Mouse (Mus musculus) limb, embryonic 10.5 days (tissue): ENCODE data around the gene Opcml. TPM values are rescaled to one million over a fixed set of nuclear protein-coding genes. Genes with fewer than 3 reads are reported as not detected.

Source experiments
- DNase-seq: peaks from one replicate; pipeline ENCODE4 v3.0.0-alpha.2; 2017; ENCODE audit warnings: low spot score
- H3K27ac ChIP-seq: fragments of 300-500 bp; sonication (generic); 2 replicates; pipeline ENCODE4 v1.5.1; 2016; ENCODE audit warnings: mild to moderate bottlenecking
- H3K27me3 ChIP-seq: fragments of 300-500 bp; sonication (generic); 2 replicates; pipeline ENCODE4 v1.6.1; 2016; ENCODE audit warnings: low read depth, mild to moderate bottlenecking; ENCODE audit not compliant: poor library complexity, severe bottlenecking
- H3K36me3 ChIP-seq: fragments of 300-500 bp; sonication (generic); 2 replicates; pipeline ENCODE4 v1.6.1; 2016; ENCODE audit warnings: mild to moderate bottlenecking, moderate library complexity
- H3K4me1 ChIP-seq: fragments of 300-500 bp; sonication (generic); 2 replicates; pipeline ENCODE4 v1.6.1; 2016
- H3K4me3 ChIP-seq: fragments of 300-500 bp; sonication (generic); 2 replicates; pipeline ENCODE4 v1.5.1; 2016; ENCODE audit warnings: mild to moderate bottlenecking, moderate library complexity
- H3K9me3 ChIP-seq: fragments of 300-500 bp; sonication (generic); replicated peaks from 2 replicates; pipeline ENCODE4 v1.6.1; 2016; ENCODE audit warnings: mild to moderate bottlenecking
- WGBS: fragments of 180-500 bp; shearing (Covaris S2); methylation state at CpG from one replicate; pipeline ENCODE4 v1.1.7; 2016; 5-methylcytosine and 5-hydroxymethylcytosine counted together
- polyA plus RNA-seq: library from polyadenylated mRNA; unstranded; fragments of >200 nt; fragmentation: Nextera tagmentation; extraction: Ambion mirVana; gene quantifications from 2 replicates; pipeline ENCODE4 v1.2.1, GENCODE M21; 2016

The Opcml gene
- polyA plus RNA-seq, 1 experiment from 2014 or later, result 0.46 TPM

DNA sequence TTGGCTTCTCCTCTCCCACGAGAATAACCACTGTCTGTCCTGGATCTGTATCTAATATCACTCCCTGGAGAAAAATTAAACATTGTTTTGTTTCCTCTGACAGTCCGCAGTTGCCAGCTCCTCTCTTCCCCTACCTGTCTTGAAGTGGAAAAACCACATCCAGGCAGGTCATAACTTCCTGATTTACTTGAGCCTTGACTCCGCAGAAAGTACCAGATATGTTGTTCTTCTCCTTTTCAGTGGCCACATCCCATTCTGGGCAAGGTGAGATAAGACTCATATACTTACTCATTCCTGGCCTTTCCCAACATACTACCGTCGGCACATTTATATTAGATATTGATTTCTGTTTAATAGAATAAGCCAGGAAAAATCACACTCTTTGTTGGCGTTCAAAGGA lies 673.0 kb downstream of the Opcml start:
- Histone ChIP-seq H3K27me3 (no peaks in the 10 kb centered on the region), H3K4me3 (no peak overlapping the region), H3K36me3 (no peaks in the 10 kb centered on the region), H3K9me3 (no peaks in the 10 kb centered on the region), H3K4me1 (0 out of 2 replicates have a peak, but pooled peaks cover 3% of the 10 kb centered on the region), H3K27ac (no peak overlapping the region)
- DNase-seq, result no peak
- WGBS, result 84% methylated on average over 6 of the region's 6 CpGs

DNA sequence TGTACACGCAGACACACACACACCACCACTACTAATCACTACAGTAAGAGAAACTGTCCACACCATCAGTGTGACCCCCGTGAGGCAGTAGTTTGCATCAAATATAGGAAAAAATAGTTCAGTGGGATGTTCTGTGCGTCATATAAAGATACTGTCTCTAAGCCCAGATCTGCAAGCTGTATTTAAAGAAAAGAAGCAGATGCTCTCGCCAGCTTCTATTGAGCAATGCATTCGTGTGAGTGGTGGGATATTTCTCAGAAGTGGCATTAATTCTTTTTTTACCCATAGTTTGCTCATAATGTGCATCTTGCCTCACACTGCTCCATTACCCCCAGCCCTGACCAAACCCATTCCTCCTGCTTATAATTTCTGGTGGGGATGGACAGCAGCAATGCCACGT lies 678.8 kb downstream of the Opcml start:
- no peaks in the 10 kb centered on the region for H3K9me3 ChIP-seq
- H3K36me3 ChIP-seq, result no peaks in the 10 kb centered on the region
- no peak for DNase-seq
- no peak overlapping the region for H3K4me3 ChIP-seq
- H3K27me3 ChIP-seq, result no peaks in the 10 kb centered on the region
- 93% methylated on average over 6 of the region's 6 CpGs for WGBS
- no peak overlapping the region for H3K27ac ChIP-seq
- 0 out of 2 replicates have a peak, but pooled peaks cover 3% of the 10 kb centered on the region for H3K4me1 ChIP-seq

DNA sequence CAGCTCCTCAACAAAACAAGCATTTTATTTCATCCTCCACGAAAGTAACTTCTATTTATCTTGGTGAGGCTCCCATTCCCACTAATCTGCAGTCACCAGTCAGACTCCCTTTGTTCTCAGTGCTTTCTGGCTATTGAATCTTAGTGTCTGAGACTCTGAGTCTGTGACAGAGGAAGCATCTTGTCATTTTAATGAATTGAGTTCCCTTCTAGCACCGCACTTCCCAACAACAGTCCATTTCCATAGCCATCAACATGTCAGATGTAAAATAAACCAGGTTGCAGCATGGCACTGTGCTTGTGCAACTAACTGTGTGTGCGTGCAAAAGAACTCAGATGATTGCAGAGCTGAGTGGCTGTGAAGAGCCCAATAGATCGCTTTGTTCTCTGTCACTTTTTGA lies 680.9 kb downstream of the Opcml start:
- Histone ChIP-seq H3K9me3 (no peaks in the 10 kb centered on the region), H3K4me3 (no peak overlapping the region), H3K4me1 (no peaks in the 10 kb centered on the region), H3K27ac (no peak overlapping the region), H3K27me3 (no peaks in the 10 kb centered on the region), H3K36me3 (no peaks in the 10 kb centered on the region)
- 46% methylated on average over 4 of the region's 4 CpGs for WGBS
- no peak for DNase-seq

DNA sequence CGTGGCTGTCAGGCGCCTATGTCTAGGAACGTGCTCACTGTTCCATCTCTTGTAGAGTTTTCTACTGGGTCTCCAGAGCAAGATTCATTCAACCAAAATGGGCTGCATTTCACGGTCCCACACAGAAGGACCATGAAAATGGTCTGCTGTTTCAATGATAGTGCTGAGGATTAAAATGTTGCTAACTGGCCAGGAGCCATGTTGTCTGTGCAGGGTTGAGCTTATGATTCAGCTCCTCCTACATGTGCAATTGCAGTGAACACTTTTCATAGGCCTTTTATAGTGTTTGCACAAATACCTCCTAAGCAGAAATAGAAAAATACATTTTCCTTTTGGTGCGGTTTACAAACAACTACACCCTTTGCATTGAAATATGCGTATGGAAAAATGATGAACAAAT lies 684.0 kb downstream of the Opcml start:
- Histone ChIP-seq H3K9me3 (no peaks in the 10 kb centered on the region), H3K27ac (no peak overlapping the region), H3K4me3 (no peak overlapping the region), H3K36me3 (no peaks in the 10 kb centered on the region), H3K4me1 (no peaks in the 10 kb centered on the region), H3K27me3 (no peaks in the 10 kb centered on the region)
- WGBS, result 93% methylated on average over 6 of the region's 6 CpGs
- no peak for DNase-seq

DNA sequence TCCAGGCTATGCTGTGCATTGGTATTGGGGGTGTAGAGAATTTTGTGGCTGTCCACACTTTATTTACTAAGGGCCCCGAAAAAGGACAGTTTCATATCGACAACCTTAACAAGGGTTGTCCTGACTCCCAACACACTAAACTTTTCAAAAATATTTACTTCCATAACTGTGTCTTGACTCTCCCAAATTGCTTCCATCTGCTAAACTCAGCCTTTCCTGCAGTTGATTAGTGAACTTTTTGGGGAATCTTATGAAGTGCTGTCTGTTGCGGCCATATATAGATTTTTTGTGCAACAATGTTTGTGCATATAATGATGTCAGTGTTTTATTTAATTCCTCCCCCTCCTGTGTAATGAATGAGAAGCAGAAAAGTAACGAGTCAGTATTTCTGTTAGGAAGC lies 690.7 kb downstream of the Opcml start:
- H3K9me3 ChIP-seq, result no peaks in the 10 kb centered on the region
- no peaks in the 10 kb centered on the region for H3K36me3 ChIP-seq
- H3K27me3 ChIP-seq, result no peaks in the 10 kb centered on the region
- no peak overlapping the region for H3K27ac ChIP-seq
- 72% methylated on average over 4 of the region's 4 CpGs for WGBS
- no peak overlapping the region for H3K4me3 ChIP-seq
- H3K4me1 ChIP-seq, result peaks cover 9% of the 10 kb centered on the region
- no peak for DNase-seq

DNA sequence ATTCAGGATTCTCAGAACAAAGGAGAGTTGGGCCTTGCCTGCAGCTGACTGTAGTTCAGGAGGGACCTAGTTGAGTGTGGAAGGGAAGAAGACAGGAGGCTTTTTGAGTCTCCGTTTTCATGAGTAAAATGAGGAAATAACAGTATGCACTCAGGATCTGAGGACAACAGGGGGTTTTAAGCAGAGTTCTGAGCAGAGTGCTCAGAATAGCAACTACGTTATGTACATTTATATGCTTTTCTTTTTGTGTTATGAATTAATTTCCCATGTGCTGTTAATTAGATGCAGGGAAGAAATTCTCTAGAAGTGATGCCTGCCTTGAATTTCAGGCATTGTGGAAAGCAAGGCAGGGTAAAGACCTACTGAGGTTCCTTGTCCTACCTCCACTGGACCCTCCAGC lies 697.9 kb downstream of the Opcml start:
- no peak for DNase-seq
- Histone ChIP-seq H3K4me1 (peaks cover 7% of the 10 kb centered on the region; the same call in 1 of the 2 replicates), H3K9me3 (no peaks in the 10 kb centered on the region), H3K27me3 (no peaks in the 10 kb centered on the region), H3K4me3 (no peak overlapping the region), H3K36me3 (no peaks in the 10 kb centered on the region), H3K27ac (no peak overlapping the region)
- WGBS, result 89% methylated on average over 2 of the region's 2 CpGs

DNA sequence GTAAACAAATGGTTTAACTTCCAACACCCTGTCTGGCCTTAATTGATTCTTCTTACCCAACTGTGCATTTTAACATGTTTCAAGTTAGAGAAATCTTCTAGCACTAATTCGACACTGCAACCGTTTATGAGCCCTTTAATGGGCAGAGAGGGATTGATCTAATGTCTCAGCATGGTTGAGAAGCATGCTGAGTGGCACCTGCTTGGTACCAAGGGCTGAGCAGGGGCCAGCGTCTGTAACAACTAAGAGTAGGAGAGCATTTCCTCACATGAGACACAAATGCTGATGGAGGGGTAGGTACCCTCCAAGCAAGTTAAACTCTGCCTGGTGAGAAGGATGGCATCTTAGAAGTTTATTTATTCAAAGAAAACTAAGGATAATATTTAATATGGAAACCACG lies 699.3 kb downstream of the Opcml start:
- 71% methylated on average over 4 of the region's 4 CpGs for WGBS
- Histone ChIP-seq H3K27me3 (no peaks in the 10 kb centered on the region), H3K9me3 (no peaks in the 10 kb centered on the region), H3K4me1 (peaks cover 7% of the 10 kb centered on the region; the same call in 1 of the 2 replicates), H3K36me3 (no peaks in the 10 kb centered on the region), H3K4me3 (no peak overlapping the region), H3K27ac (no peak overlapping the region)
- no peak for DNase-seq

DNA sequence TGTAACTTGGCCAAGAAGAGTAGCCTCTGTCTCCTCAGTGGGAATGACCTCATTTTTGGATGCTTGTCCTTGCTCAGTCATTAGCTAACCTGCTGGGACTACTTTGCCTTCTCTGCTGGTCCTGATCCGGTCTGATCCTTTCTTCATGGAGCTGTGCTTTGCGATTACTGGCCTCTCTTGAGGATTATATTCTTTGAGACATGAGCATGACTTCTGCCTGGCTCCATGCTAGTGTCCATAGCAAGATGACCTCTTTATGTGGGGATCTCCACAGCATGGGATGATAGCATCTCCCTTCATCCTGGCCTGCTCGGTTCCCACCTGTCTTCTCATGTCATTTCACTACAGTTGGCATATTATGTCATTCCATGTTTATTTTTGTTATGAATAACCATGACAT lies 699.8 kb downstream of the Opcml start:
- no peak overlapping the region for H3K27ac ChIP-seq
- 94% methylated on average over 3 of the region's 3 CpGs for WGBS
- H3K36me3 ChIP-seq, result no peaks in the 10 kb centered on the region
- DNase-seq, result no peak
- no peaks in the 10 kb centered on the region for H3K9me3 ChIP-seq
- H3K27me3 ChIP-seq, result no peaks in the 10 kb centered on the region
- H3K4me3 ChIP-seq, result no peak overlapping the region
- peaks cover 7% of the 10 kb centered on the region; the same call in 1 of the 2 replicates for H3K4me1 ChIP-seq

DNA sequence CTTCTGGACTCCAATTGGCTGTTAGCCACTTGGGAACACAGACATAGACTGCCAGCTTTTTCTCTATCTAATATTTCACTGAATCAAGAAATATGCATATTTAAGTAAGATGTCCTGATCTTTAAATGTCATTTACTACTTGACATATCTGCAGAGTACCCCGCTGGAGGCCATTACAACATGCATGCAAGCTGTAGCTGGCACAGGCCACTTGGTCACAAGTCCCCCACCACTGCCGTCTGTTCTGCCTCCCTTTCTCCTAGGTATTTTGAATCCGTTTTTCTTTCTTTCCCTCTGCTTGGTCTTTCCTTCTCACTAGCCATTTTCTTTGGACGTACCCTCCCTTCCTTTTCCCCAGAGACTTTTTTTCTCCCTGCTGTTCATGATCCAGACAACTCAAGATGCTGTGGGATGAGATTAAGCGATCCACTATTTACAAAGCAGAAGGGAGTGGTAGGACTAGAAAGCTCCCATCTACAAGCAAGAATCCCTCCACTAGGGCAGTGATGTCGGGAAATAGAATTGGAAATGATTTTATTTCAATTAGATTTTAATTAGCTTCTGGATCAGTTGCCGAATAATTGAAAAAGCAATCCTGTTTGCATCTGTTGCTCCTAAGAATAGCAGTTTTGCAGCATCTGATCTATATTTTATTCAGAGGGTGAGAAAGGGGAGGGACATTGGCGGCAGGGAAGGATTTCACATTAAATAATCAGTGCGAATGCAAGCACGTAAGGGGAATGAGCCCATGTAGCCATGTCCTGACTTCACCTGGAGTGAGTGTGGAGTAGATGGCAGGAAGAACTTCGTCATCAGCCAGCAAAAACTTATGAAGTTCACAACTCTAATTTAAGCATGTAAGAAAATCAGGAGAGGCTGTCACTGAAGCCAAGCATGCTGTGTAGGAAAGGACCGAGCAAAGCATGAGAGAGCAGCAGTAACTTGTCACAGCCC lies 709.5 kb downstream of the Opcml start:
- Histone ChIP-seq H3K4me3 (no peak overlapping the region), H3K36me3 (no peaks in the 10 kb centered on the region), H3K4me1 (no peaks in the 10 kb centered on the region), H3K27me3 (no peaks in the 10 kb centered on the region), H3K9me3 (no peaks in the 10 kb centered on the region), H3K27ac (no peak overlapping the region)
- 83% methylated on average over 12 of the region's 12 CpGs for WGBS
- DNase-seq, result no peak

DNA sequence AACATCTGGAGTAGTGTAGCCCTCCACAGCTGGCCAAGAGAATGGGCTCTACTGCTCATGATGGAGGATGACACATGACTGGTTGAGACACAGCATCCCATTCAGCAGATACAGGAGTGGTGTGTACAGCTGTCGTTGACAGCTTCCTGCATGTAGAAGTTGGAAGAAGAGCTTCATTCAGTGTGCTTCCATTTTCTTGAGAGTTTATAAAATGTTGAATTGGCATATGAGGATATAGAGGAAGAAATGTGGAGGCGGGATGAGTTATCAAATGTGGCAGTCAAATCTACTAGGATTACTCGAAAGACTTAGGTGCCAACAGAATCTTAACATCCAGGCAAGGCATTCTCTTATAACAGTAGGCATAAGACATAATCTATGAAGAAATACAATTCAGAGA lies 723.3 kb downstream of the Opcml start:
- WGBS, result 94% methylated on average over 3 of the region's 3 CpGs

DNA sequence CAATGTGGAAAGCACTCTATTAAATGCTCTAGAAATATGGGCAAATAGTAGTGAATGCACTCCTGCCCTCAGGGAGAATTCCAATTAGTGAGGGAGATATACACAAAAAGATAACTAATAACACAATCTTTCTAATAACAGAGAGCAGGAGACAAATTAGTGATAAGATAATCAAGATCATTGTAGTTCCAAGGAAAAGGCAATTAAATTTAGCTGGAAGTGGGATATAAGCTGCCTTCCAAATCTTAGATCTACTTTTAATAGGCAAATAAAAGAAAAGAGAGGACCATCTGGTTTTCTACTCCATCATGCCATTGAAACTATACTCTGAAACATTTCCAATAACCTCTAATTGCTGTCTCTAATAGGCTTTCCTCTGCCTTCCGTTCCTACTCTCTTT lies 742.6 kb downstream of the Opcml start:
- Histone ChIP-seq H3K9me3 (no peaks in the 10 kb centered on the region), H3K4me1 (peaks cover 22% of the 10 kb centered on the region), H3K4me3 (no peak overlapping the region), H3K36me3 (no peaks in the 10 kb centered on the region), H3K27ac (no peak overlapping the region), H3K27me3 (no peaks in the 10 kb centered on the region)
- DNase-seq, result no peak
- 53% methylated on average over 1 of the region's 1 CpGs for WGBS

More for the DNA sequence above, 723.3 kb downstream of the Opcml start:
- no peaks in the 10 kb centered on the region for H3K27me3 ChIP-seq
- H3K36me3 ChIP-seq, result no peaks in the 10 kb centered on the region
- H3K27ac ChIP-seq, result no peak overlapping the region
- H3K9me3 ChIP-seq, result no peaks in the 10 kb centered on the region
- H3K4me3 ChIP-seq, result no peak overlapping the region
- no peak for DNase-seq
- no peaks in the 10 kb centered on the region for H3K4me1 ChIP-seq

DNA sequence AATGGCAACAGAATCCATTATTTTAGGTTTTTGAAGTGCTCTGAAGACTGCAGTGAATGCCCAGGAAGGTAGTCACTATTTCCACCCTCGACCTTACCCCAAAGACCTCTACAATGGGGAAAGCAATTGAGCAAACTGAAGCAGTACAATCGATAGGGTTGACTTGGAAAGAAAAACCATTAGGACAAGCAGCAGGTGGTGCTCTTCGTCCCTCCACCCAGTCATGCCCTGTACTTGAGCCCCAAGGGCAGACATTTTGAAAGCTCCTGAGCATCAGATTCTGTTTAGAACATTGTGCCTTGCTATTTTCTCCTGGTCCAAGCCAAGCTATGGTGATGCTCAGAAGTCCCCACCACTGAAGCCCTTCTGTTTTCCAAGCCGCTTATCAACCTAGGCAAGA lies 744.4 kb downstream of the Opcml start:
- H3K4me3 ChIP-seq, result no peak overlapping the region
- WGBS, result 83% methylated on average over 4 of the region's 4 CpGs
- H3K9me3 ChIP-seq, result no peaks in the 10 kb centered on the region
- DNase-seq, result no peak
- no peak overlapping the region for H3K27ac ChIP-seq
- H3K4me1 ChIP-seq, result peaks cover 22% of the 10 kb centered on the region
- H3K36me3 ChIP-seq, result no peaks in the 10 kb centered on the region
- H3K27me3 ChIP-seq, result no peaks in the 10 kb centered on the region

DNA sequence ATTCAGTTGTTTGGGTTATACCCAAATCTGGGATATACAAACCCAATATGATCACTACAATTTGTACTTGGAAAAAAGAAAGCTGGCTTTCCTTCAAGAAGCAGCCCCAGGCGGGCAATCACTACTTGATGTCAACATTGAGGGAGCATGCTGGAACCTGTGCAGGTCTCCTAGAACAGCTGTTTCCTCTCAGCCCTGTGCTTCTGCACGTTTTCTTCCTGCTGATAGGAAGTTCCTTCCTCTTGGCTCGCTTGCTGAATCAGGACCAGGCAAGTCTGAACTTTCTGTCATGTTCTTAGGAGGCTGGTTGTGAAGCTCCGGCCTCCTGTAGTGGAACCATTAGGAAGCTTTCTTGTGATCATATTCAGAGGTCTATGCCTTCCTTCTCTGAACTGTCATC lies 746.1 kb downstream of the Opcml start:
- WGBS, result 70% methylated on average over 4 of the region's 4 CpGs
- peaks cover 22% of the 10 kb centered on the region for H3K4me1 ChIP-seq
- no peak overlapping the region for H3K4me3 ChIP-seq
- H3K27ac ChIP-seq, result no peak overlapping the region
- no peaks in the 10 kb centered on the region for H3K36me3 ChIP-seq
- no peak for DNase-seq
- H3K27me3 ChIP-seq, result no peaks in the 10 kb centered on the region
- H3K9me3 ChIP-seq, result no peaks in the 10 kb centered on the region
